Mouse (Mus musculus): Measurements from ENCODE around the gene Rnf216. TPM values are rescaled to one million over a fixed set of nuclear protein-coding genes. Genes with fewer than 3 reads are reported as not detected.

Gene Rnf216
- polyA plus RNA-seq, 1 experiment = 33.7 TPM

DNA sequence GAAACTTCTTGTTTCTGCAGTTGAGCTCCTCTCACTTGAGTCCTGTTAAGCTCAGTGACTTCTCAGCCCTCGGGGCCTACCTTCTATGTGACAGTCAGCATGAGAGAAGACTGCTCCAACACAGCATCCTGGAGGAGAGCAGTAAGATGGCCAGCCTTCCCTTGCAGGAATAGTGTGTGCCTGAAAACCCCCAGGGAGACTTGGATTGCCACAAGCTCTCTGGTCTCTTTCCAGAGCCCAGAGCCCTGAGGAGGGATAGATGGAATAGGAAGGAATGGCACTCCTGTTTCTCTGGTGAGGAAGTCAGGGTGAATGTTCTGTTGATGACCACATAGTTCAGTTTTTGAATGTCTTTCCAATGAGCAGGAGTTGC, 63.8 kb downstream of the Rnf216 start:
- TF ChIP-seq CTCF (IDR thresholded peaks at IDR 0.05; ENCODE audit: low read depth, low read length) = no peak
- no peak for TF ChIP-seq POLR2A (IDR thresholded peaks at IDR 0.05; ENCODE audit: borderline replicate concordance, low read depth, low read length)
- no peak overlapping the region for H3K4me3 ChIP-seq (ENCODE audit: insufficient read depth, low read length)
- H3K27ac ChIP-seq (ENCODE audit: insufficient read depth, low read depth, low read length) = peak overlapping the region; percentile 58
- H3K4me1 ChIP-seq (ENCODE audit: control insufficient read depth, insufficient read depth, low read length) = peaks cover 70% of the 10 kb centered on the region

DNA sequence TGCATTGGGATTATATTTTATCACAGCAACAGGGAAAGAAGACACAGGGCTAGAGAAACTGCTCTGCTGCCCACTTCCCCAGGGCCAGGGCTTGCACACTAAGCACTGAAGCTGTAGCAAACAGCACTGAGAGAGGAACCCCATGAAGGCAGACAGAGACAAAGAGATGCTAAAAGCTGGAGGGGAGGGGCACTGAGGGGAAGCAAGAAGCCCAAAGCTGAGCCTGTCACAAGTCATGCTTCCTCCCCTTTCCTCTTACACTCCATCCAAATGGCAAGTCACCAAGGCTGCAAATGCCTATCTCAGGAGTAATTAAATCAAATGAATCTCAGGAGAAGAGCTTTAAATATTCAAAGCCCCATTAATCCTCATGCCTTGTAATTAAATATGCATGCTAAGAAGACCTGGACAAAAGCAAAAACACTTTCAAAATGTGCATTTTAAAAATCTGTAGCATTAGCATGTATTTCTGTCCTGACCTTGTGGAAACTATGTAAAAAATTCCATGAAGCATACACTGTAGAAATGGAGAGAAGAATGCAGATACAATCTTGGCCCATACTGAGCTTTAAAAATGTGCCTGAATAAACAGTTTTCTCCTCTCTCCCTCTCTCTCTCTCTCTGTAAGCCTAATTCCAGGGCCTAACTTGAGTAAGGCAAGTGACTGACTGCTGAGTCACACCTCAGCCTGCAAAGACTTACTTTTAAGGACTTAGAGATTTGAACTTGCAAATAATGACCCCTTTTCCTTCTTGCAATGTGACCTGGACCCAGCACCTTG, 64.4 kb downstream of the Rnf216 start:
- Histone ChIP-seq H3K4me1 (ENCODE audit: control insufficient read depth, insufficient read depth, low read length) (peaks cover 68% of the 10 kb centered on the region), H3K4me3 (ENCODE audit: insufficient read depth, low read length) (no peak overlapping the region), H3K27ac (ENCODE audit: insufficient read depth, low read depth, low read length) (peak overlapping the region; percentile 84)
- TF ChIP-seq POLR2A (IDR thresholded peaks at IDR 0.05; ENCODE audit: borderline replicate concordance, low read depth, low read length) (no peak), CTCF (IDR thresholded peaks at IDR 0.05; ENCODE audit: low read depth, low read length) (no peak)

DNA sequence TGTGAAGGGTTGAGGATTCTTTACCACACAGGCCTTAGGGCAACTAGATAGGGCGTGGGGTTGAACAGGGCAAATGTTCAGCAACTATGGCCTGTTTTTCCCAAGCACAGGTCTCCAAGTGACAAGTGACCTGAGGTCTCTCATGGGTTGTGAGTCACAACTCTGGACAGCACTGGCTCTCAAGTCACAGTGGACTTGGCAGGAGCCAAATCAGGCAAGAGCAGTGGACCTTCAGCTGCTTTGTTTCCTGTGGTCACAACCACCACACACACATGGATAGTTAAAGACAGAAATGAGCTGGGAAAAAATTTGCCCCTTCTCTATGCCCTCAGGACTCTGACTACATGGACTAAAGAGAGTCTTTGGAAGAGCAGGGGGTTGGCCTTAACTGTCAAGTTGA, 65.2 kb downstream of the Rnf216 start:
- TF ChIP-seq CTCF (IDR thresholded peaks at IDR 0.05; ENCODE audit: low read depth, low read length) = no peak
- no peak for TF ChIP-seq POLR2A (IDR thresholded peaks at IDR 0.05; ENCODE audit: borderline replicate concordance, low read depth, low read length)
- H3K4me1 ChIP-seq (ENCODE audit: control insufficient read depth, insufficient read depth, low read length) = peaks cover 61% of the 10 kb centered on the region
- no peak overlapping the region for H3K4me3 ChIP-seq (ENCODE audit: insufficient read depth, low read length)
- H3K27ac ChIP-seq (ENCODE audit: insufficient read depth, low read depth, low read length) = peak overlapping the region; percentile 84

DNA sequence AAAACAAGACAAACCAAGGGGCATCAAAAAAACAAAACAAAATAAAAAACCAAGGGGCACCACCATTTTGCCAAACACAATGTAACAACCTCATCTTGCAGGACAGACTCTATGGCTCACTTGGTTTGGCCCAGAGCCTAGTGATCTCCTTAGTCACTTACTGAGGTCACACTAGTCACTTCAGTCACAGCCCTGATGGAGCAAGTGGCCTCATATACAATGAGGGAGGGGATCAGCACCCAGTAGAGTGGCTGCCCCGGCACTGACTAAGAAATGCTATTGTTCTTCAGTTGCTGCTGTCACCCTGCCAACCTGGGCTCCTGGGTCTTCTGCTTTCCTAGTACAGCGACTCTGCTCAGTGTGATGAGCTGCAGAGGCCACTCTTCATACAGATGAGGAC, 68.9 kb downstream of the Rnf216 start:
- no peak overlapping the region for H3K27ac ChIP-seq (ENCODE audit: insufficient read depth, low read depth, low read length)
- TF ChIP-seq CTCF (IDR thresholded peaks at IDR 0.05; ENCODE audit: low read depth, low read length) (no peak), POLR2A (IDR thresholded peaks at IDR 0.05; ENCODE audit: borderline replicate concordance, low read depth, low read length) (no peak)
- H3K4me3 ChIP-seq (ENCODE audit: insufficient read depth, low read length) = no peak overlapping the region
- peaks cover 39% of the 10 kb centered on the region for H3K4me1 ChIP-seq (ENCODE audit: control insufficient read depth, insufficient read depth, low read length)

DNA sequence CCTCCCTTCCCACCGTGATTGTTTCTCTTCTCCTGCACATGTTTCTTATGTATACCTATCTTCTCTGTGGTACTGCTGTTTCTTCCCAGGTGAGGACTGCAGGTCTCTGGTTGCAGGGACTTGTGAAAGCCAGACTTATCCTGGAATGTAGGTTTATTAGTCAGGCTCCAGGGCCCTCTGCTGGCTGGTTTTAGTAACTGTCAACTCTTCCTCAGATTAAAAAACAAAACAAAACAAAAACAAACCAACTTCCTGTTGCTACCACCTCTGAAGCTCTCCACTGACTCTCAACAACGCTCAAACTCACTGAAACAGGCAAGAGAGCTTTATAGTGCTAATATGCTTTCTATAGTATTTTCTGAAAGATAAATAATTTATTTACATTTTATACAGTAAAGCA, 69.5 kb downstream of the Rnf216 start:
- Histone ChIP-seq H3K4me1 (ENCODE audit: control insufficient read depth, insufficient read depth, low read length) (peaks cover 39% of the 10 kb centered on the region), H3K27ac (ENCODE audit: insufficient read depth, low read depth, low read length) (no peak overlapping the region), H3K4me3 (ENCODE audit: insufficient read depth, low read length) (no peak overlapping the region)
- TF ChIP-seq POLR2A (IDR thresholded peaks at IDR 0.05; ENCODE audit: borderline replicate concordance, low read depth, low read length) (no peak), CTCF (IDR thresholded peaks at IDR 0.05; ENCODE audit: low read depth, low read length) (no peak)

DNA sequence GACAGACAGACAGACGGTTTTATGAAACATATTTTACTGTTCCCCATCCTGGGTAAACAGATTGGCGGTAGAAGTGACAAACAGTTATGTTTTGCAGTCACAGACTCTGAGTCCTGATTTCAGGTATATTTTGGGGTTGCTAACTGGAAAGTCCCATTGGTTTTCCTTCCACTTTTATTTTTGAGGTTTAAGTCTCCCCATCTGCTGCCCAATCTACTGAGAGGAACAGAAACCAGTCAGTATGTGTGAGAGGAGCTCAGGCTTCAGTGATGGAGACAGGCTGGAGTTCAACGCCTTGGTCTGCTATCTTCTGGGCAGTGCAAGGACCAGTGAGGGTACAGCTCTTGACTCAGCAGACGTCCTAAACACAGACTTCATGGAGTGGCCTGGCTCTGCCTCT, 74.0 kb downstream of the Rnf216 start:
- no peak overlapping the region for H3K4me3 ChIP-seq (ENCODE audit: insufficient read depth, low read length)
- peak overlapping the region; percentile 4; the same call in 1 of the 2 replicates for H3K27ac ChIP-seq (ENCODE audit: insufficient read depth, low read depth, low read length)
- peaks cover 26% of the 10 kb centered on the region for H3K4me1 ChIP-seq (ENCODE audit: control insufficient read depth, insufficient read depth, low read length)
- TF ChIP-seq POLR2A (IDR thresholded peaks at IDR 0.05; ENCODE audit: borderline replicate concordance, low read depth, low read length) (no peak), CTCF (IDR thresholded peaks at IDR 0.05; ENCODE audit: low read depth, low read length) (no peak)

DNA sequence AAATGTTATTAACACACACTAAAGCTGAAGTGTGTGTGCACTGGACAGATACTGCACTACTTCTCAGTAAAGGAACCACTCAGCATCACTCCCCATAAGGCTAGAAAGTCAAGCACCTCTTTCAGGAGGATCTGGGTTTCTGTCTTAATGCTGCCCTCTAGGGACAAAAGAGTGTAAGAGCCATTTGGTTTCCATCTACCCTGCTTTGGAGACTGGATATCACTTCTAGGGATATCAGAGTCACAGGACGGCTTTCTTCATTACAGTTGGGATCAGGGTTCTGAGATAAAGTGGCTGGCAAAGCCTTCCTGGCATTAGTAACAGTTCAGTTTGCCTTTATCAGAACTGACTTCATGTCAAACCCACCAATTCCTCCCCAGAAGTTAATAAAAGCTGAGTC, 75.6 kb downstream of the Rnf216 start:
- Histone ChIP-seq H3K27ac (ENCODE audit: insufficient read depth, low read depth, low read length) (no peak overlapping the region), H3K4me1 (ENCODE audit: control insufficient read depth, insufficient read depth, low read length) (peaks cover 34% of the 10 kb centered on the region), H3K4me3 (ENCODE audit: insufficient read depth, low read length) (no peak overlapping the region)
- TF ChIP-seq POLR2A (IDR thresholded peaks at IDR 0.05; ENCODE audit: borderline replicate concordance, low read depth, low read length) = no peak
- TF ChIP-seq CTCF (IDR thresholded peaks at IDR 0.05; ENCODE audit: low read depth, low read length) = no peak

DNA sequence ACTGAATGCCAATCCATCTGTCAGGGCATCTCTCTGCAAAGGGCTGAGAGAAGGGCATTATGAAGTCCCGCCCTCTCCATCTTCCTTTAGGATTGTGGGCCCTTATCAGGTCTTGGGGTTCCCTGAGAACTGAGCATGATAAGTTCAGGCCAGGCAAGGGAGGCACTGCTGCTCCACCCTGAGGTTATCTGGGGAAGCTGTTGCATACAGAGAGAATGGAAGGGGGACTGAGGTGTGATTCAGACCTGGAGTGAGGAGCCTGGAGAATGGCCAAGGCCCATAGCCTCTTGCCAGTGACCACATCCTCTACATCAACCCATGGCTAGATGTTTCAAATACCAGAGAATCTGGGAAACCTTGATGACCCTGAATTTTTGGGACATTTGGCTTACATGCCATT, 76.7 kb downstream of the Rnf216 start:
- peaks cover 38% of the 10 kb centered on the region for H3K4me1 ChIP-seq (ENCODE audit: control insufficient read depth, insufficient read depth, low read length)
- no peak overlapping the region for H3K4me3 ChIP-seq (ENCODE audit: insufficient read depth, low read length)
- H3K27ac ChIP-seq (ENCODE audit: insufficient read depth, low read depth, low read length) = no peak overlapping the region
- no peak for TF ChIP-seq POLR2A (IDR thresholded peaks at IDR 0.05; ENCODE audit: borderline replicate concordance, low read depth, low read length)
- no peak for TF ChIP-seq CTCF (IDR thresholded peaks at IDR 0.05; ENCODE audit: low read depth, low read length)

DNA sequence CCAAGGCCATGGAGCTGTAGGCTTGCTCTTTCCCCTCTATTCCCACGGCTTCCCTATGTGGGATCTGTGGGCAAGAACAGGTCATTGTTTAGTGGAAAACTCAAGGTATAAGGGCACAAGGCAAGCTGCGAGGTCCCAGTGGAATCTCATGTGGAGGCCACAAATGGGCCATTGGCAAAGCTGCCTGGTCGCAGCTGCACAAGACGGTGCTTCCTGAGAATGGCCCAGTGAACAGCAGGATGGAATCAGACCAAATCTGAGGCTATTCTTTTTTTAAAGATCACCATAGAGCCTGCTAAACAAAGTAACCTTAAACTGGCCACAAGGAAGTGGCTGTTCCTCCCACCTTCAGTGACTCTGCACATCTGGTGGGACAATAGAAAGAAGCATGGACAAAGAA, 77.5 kb downstream of the Rnf216 start:
- Histone ChIP-seq H3K4me3 (ENCODE audit: insufficient read depth, low read length) (no peak overlapping the region), H3K4me1 (ENCODE audit: control insufficient read depth, insufficient read depth, low read length) (peaks cover 38% of the 10 kb centered on the region), H3K27ac (ENCODE audit: insufficient read depth, low read depth, low read length) (no peak overlapping the region)
- TF ChIP-seq CTCF (IDR thresholded peaks at IDR 0.05; ENCODE audit: low read depth, low read length) (no peak), POLR2A (IDR thresholded peaks at IDR 0.05; ENCODE audit: borderline replicate concordance, low read depth, low read length) (no peak)

DNA sequence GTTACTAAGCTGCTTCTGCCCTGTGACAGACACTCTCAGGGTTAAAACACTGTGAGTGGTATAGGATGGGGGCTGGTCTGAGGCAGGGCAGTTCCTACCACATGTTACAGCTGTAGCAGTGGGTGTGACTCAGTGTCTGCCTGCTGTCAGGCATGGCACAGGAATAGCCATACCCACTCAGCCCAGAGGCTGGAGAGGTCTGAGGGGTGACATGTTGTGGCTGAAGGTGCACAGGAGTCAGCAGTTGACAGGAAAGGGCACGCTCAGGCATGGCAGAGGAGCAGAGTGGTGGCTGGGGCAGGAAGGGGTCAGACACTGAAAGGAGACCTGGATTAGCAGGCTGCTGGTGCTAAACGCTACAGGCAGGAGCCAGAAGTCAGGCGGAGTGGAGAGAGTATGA, 78.7 kb downstream of the Rnf216 start:
- no peak for TF ChIP-seq CTCF (IDR thresholded peaks at IDR 0.05; ENCODE audit: low read depth, low read length)
- TF ChIP-seq POLR2A (IDR thresholded peaks at IDR 0.05; ENCODE audit: borderline replicate concordance, low read depth, low read length) = no peak
- H3K4me1 ChIP-seq (ENCODE audit: control insufficient read depth, insufficient read depth, low read length) = peaks cover 29% of the 10 kb centered on the region
- H3K4me3 ChIP-seq (ENCODE audit: insufficient read depth, low read length) = no peak overlapping the region
- no peak overlapping the region for H3K27ac ChIP-seq (ENCODE audit: insufficient read depth, low read depth, low read length)
